Mouse (Mus musculus) heart, postnatal 0 days (tissue): ENCODE measurements around the gene Dusp13. TPM values are rescaled to one million over a fixed set of nuclear protein-coding genes. Genes with fewer than 3 reads are reported as not detected.

Experiments used
- ATAC-seq: fragments of 200-750 bp; cut with Nextera tagmentation; 2 replicates; pipeline ENCODE4 v1.8.0; 2017; ENCODE audit warnings: low read depth, moderate number of reproducible peaks, moderate library complexity; ENCODE audit not compliant: insufficient read depth
- DNase-seq: peaks from one replicate; pipeline ENCODE4 v3.0.0-alpha.2; 2016; ENCODE audit warnings: low spot score
- H3K27ac ChIP-seq: fragments of 300-500 bp; sonication (generic); 2 replicates; pipeline ENCODE4 v1.5.1; 2014; ENCODE audit warnings: low read depth, mild to moderate bottlenecking
- H3K27me3 ChIP-seq: fragments of 300-500 bp; sonication (generic); 2 replicates; pipeline ENCODE4 v1.6.1; 2014; ENCODE audit warnings: low read length, mixed read lengths; ENCODE audit not compliant: control insufficient read depth, insufficient read depth
- H3K36me3 ChIP-seq: fragments of 300-500 bp; sonication (generic); replicated peaks from 2 replicates; pipeline ENCODE4 v1.6.1; 2014; ENCODE audit warnings: low read length, mixed read lengths; ENCODE audit not compliant: control insufficient read depth, insufficient read depth
- H3K4me1 ChIP-seq: fragments of 300-500 bp; sonication (generic); 2 replicates; pipeline ENCODE4 v1.6.1; 2014; ENCODE audit warnings: antibody characterized with exemption; ENCODE audit not compliant: control insufficient read depth, insufficient read depth
- H3K4me2 ChIP-seq: fragments of 300-500 bp; sonication (generic); 2 replicates; pipeline ENCODE4 v1.6.1; 2014; ENCODE audit warnings: low read depth, mild to moderate bottlenecking, low read length, moderate library complexity
- H3K4me3 ChIP-seq: fragments of 300-500 bp; sonication (generic); 2 replicates; pipeline ENCODE4 v1.5.1; 2014; ENCODE audit warnings: low read depth, low read length
- H3K9ac ChIP-seq: fragments of 300-500 bp; sonication (generic); replicated peaks from 2 replicates; pipeline ENCODE4 v1.6.1; 2014; ENCODE audit warnings: low read depth, low read length, mixed read lengths
- H3K9me3 ChIP-seq: fragments of 300-500 bp; sonication (generic); replicated peaks from 2 replicates; pipeline ENCODE4 v1.6.1; 2016; ENCODE audit warnings: low read length; ENCODE audit not compliant: control insufficient read depth
- CTCF ChIP-seq: IDR thresholded peaks from 2 replicates; pipeline ENCODE4 v1.5.1; 2016; ENCODE audit warnings: antibody characterized with exemption, control low read depth, low read depth
- EP300 ChIP-seq: IDR thresholded peaks from 2 replicates; pipeline ENCODE4 v1.6.1; 2016; ENCODE audit warnings: antibody characterized with exemption, low read depth
- WGBS: fragments of 180-500 bp; shearing (Covaris S2); extraction: QIAGEN DNeasy Blood & Tissue Kit; methylation state at CpG from one replicate; pipeline ENCODE4 v1.1.7; 2014; 5-methylcytosine and 5-hydroxymethylcytosine counted together
- polyA plus RNA-seq: library from polyadenylated mRNA; unstranded; fragments of >200 nt; fragmentation: Nextera tagmentation; extraction: Ambion mirVana; gene quantifications from 2 replicates; pipeline ENCODE4 v1.2.1, GENCODE M21; 2015
- total RNA-seq: library from RNA; depleted of rRNA; stranded (reverse); fragments of >200 nt; gene quantifications from 2 replicates; pipeline ENCODE4 v1.2.3, GENCODE M21; 2014; ENCODE audit warnings: low replicate concordance

The Dusp13 gene
- total and polyA plus RNA-seq, 2 experiments from 2014 or later, result not detected

- Histone ChIP-seq H3K4me1 (0 out of 2 replicates have a peak, but pooled peaks cover 5% of the 10 kb centered on the region), H3K9me3 (no peaks in the 10 kb centered on the region), H3K36me3 (no peaks in the 10 kb centered on the region), H3K27me3 (no peaks in the 10 kb centered on the region), H3K9ac (no peak overlapping the region), H3K27ac (no peak overlapping the region), H3K4me3 (no peak overlapping the region), H3K4me2 (no peak overlapping the region)
- 49% methylated on average over 6 of the region's 6 CpGs for WGBS
- DNase-seq (no peak), ATAC-seq (no peak)
- TF ChIP-seq EP300 (no peak), CTCF (no peak)
Measured at GRCm38 (mm10) chr14:21766398-21766958, 15.5 kb upstream of the Dusp13 start.

GRCm38 (mm10) chr14:21765754-21766397 is 14.9 kb upstream of the Dusp13 start:
- H3K4me3 ChIP-seq, result no peak overlapping the region
- 46% methylated on average over 7 of the region's 7 CpGs for WGBS
- H3K27ac ChIP-seq, result no peak overlapping the region
- H3K9ac ChIP-seq, result no peak overlapping the region
- 0 out of 2 replicates have a peak, but pooled peaks cover 5% of the 10 kb centered on the region for H3K4me1 ChIP-seq
- DNase-seq, result no peak
- no peaks in the 10 kb centered on the region for H3K36me3 ChIP-seq
- no peaks in the 10 kb centered on the region for H3K27me3 ChIP-seq
- H3K9me3 ChIP-seq, result no peaks in the 10 kb centered on the region
- no peak overlapping the region for H3K4me2 ChIP-seq
- ATAC-seq, result no peak
- no peak for TF ChIP-seq CTCF

GRCm38 (mm10) chr14:21764646-21765045 is 13.7 kb upstream of the Dusp13 start:
- no peak overlapping the region for H3K4me2 ChIP-seq
- DNase-seq (no peak), ATAC-seq (no peak)
- H3K9ac ChIP-seq, result no peak overlapping the region
- H3K9me3 ChIP-seq, result no peaks in the 10 kb centered on the region
- no peaks in the 10 kb centered on the region for H3K27me3 ChIP-seq
- no peak overlapping the region for H3K27ac ChIP-seq
- H3K4me3 ChIP-seq, result no peak overlapping the region
- no peaks in the 10 kb centered on the region for H3K36me3 ChIP-seq
- no peak for TF ChIP-seq CTCF
- no peak for TF ChIP-seq EP300
- H3K4me1 ChIP-seq, result 0 out of 2 replicates have a peak, but pooled peaks cover 5% of the 10 kb centered on the region
- 89% methylated on average over 6 of the region's 6 CpGs for WGBS

GRCm38 (mm10) chr14:21763736-21764135 is 12.8 kb upstream of the Dusp13 start:
- H3K9ac ChIP-seq, result no peak overlapping the region
- WGBS, result 88% methylated on average over 3 of the region's 3 CpGs
- ATAC-seq, result no peak

GRCm38 (mm10) chr14:21761560-21761959 is 10.6 kb upstream of the Dusp13 start:
- Histone ChIP-seq H3K27me3 (no peaks in the 10 kb centered on the region), H3K27ac (no peak overlapping the region), H3K9ac (no peak overlapping the region), H3K4me1 (0 out of 2 replicates have a peak, but pooled peaks cover 5% of the 10 kb centered on the region), H3K4me3 (no peak overlapping the region), H3K9me3 (no peaks in the 10 kb centered on the region), H3K4me2 (no peak overlapping the region), H3K36me3 (no peaks in the 10 kb centered on the region)
- no peak for ATAC-seq
- WGBS, result 52% methylated on average over 9 of the region's 9 CpGs
- TF ChIP-seq EP300 (no peak), CTCF (no peak)
- no peak for DNase-seq

More at GRCm38 (mm10) chr14:21763736-21764135, 12.8 kb upstream of the Dusp13 start:
- no peak overlapping the region for H3K27ac ChIP-seq
- no peak overlapping the region for H3K4me2 ChIP-seq
- TF ChIP-seq CTCF, result no peak
- TF ChIP-seq EP300, result no peak
- H3K27me3 ChIP-seq, result no peaks in the 10 kb centered on the region
- 0 out of 2 replicates have a peak, but pooled peaks cover 5% of the 10 kb centered on the region for H3K4me1 ChIP-seq
- no peaks in the 10 kb centered on the region for H3K36me3 ChIP-seq
- no peak overlapping the region for H3K4me3 ChIP-seq
- DNase-seq, result no peak
- no peaks in the 10 kb centered on the region for H3K9me3 ChIP-seq
